Mouse (Mus musculus) right cerebral cortex, postnatal 36 days (tissue): ENCODE measurements around the gene Apoc3.

Experiments
- DNase-seq, 2 experiments: peaks; one replicate each; pipeline ENCODE4 v3.0.0; 2022; ENCODE audit warnings: low spot score in 2 of 2, mixed read lengths in 1 of 2

Gene Apoc3

GRCm38 (mm10) chr9:46229573-46230449, 5.6 kb downstream of the Apoc3 start:
- peak; percentile 88 for DNase-seq

GRCm38 (mm10) chr9:46228491-46228890, 6.9 kb downstream of the Apoc3 start, which contains the start of gene Apoa1:
TSS of gene Apoa1 (plus strand) at chr9:46228580.
- DNase-seq, result no peak

DNA sequence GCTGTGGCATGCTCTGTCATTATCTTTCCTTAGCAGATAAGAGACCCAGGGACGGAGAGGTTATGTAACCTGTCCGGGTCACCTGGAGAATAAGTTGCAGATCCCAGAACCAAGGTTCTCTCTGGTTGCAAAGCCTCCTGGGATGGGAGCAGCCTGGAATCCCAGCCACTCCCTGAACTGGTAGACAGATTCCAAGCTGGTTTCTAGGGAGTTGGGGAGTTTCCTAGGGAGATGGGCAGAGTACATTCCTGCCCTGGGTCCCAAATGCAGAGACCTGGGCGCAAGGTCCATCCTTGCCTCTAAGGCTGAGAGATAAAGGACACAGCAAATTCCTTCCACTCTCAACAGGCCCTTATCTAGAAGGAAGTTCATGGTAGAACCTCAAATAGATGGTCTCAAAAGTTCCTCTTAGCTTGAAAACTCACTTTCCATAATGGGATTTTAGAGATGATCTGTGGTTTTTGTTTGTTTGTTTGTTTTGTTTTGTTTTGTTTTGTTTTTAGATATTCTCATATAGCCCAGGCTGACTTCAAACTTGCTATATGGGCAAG, 8.3 kb downstream of the Apoc3 start:
- no peak for DNase-seq

- no peak for DNase-seq
These were observed 10.3 kb downstream of the Apoc3 start for GRCm38 (mm10) chr9:46224945-46225660.

GRCm38 (mm10) chr9:46224101-46224500, 11.3 kb downstream of the Apoc3 start:
- DNase-seq, result no peak

DNA sequence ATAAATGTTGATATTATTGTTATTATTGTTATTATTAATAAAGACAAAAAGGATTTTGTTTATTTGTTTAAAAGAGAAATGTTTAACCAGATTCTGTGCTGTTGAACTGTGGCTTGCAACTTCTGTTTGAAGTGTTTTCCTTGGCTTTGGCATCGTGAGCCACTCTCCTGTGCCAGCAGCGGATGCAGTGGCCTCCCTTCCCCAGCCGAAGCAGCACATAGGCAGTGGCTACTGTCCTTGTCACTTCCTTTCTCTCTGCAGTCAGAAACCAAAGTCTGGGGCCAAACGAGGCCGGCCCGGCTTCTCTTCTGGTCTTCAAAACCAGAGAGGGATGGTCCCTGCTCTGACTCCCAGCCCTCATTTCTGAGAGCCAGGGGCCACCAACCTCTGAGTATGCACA, 12.3 kb downstream of the Apoc3 start:
- DNase-seq, result no peak

DNA sequence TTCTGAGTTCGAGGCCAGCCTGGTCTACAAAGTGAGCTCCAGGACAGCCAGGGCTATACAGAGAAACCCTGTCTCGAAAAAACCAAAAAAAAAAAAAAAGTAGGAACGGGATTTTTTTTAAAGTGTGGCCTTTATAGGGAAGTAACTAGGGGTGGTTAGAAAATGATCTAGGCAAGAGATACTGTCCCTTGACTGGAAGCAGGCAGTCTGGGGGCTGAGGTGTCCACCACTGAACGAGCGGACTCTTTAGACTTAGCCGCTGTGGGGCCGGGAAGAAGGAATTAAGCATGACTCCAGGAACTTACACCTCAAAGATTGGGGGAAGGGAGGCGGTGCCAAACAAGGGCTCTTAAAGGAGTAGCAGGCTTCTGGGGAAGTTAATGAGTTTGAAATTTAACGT, 17.3 kb downstream of the Apoc3 start:
- DNase-seq, result no peak

DNA sequence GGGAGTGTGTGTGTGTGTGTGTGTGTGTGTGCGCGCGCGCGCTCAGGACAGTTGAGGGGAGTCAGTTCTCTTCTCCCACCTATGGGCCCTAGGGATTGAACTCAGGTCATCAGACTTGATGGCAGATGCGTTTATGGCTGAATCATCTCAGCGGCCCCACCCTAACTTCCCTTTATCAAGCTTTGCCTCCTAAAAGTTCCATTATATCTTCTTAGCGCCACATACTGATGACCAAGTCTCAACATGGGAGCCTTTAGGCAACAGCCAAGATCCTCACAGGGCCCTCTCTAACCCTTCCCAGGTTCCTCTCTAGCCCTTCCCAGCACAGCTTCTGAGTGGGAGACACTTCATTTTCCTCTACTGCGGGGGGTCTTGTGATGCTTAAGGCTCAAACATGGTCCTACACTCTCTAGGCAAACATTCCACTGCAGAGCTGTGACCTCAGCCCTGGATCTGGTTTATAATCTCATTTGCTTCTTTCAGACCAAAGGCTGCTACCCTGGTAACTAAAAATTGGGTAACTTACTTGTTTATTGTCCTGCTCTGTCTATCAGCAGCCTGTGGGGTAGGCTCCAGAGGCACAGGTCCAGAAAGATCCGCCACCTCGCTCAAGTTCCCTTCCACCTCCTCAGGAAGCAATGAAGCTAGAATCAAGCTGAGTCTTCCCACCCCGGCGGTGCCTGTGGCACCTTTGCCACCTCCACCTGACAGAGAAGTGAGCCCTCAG, 18.5 kb downstream of the Apoc3 start:
- no peak for DNase-seq

- no peak for DNase-seq
These were observed 19.8 kb downstream of the Apoc3 start for GRCm38 (mm10) chr9:46215338-46216322.

- DNase-seq, result no peak
These were observed 20.5 kb downstream of the Apoc3 start for GRCm38 (mm10) chr9:46214946-46215337.

GRCm38 (mm10) chr9:46214276-46214675, 21.2 kb downstream of the Apoc3 start:
- DNase-seq, result no peak

GRCm38 (mm10) chr9:46210473-46210872, 25.0 kb downstream of the Apoc3 start:
- no peak for DNase-seq

- no peak for DNase-seq
These were observed 26.9 kb downstream of the Apoc3 start for GRCm38 (mm10) chr9:46208401-46208974.

DNA sequence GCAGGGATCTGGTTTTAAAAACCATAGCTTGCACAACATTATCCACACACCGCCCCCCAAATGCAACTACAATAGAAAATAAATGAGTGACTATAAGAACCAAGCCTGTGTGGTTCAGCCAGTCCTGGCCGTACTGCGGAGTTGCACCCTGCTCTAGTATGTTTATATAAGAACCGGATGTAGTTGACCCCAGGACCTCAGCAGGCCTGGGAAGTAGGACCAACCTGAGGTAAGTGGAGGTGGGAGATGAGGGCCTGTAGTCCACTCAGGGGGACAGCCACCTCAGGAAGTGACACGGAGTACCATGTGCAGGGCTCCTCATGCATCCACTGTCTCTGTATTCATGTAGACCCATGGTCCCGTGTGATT, 28.0 kb downstream of the Apoc3 start:
- DNase-seq, result no peak

DNA sequence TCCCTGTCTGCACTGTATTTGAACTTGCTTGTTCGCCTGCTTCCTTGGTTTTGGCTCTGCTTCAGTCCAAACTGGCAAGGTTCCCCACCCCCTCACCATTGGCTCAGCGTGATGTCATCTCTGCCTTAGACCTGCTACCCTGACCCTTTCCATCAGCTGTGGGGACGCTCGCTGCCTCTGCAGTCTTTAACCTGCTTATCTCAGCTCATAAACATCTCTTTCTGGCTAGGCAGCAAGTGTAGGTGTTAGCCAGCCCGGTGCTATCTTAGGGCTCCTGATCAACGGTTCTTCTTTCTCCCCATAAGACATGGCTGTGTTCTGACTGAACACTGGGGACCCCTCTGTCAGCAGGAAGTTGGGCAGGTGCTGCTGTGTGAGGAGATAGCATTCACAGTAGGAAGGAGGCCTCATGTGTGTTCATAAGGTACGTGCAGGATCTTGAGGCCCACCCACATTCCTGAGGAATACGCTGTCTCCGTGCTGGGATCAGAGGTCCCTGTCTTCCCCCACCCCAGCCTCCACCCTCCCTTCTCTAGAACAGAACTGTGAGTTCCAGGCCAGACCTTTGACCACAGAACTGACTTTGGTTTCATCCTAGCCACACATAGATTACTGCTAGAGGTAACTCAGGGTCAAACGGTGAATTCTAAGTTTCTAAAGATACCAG, 28.5 kb downstream of the Apoc3 start:
- DNase-seq, result no peak

DNA sequence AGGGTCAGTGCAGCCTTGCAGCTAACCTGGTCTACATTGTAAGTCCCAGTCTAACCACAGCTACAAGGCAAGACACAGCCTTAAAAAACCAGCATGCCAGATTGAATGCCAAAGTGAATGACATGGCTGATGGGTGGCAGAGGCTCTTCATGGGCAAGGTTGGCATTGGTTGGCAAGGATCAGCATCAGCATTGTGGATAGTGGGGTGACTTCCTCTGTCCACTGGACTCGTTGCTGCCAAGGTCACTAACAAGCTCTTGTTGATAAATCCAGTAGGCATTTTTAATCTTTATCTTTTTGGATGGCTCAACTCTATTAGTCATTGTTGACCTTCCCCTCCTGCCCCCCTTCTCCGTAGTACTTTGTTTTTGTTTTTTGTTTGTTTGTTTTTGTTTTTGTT, 35.8 kb downstream of the Apoc3 start:
- DNase-seq, result no peak

DNA sequence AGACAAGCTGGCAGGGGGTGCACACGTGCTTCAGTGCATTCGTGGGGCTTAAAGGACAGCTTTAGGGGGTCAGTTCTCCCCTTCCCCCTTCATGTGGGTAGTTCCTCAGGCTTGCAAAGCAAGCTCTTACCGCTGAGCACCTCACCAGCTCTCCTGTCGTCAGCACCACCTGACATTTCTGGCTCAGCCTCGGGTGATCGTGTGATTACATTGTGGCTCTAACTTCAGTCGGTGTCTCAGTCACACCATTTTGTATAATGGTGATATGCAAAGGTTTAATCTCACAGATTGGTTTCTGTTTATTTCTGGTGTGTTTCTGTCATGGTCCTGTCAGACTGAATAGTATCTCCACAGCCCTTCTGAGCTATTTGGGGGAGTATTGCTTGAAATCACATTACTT, 36.5 kb downstream of the Apoc3 start:
- no peak for DNase-seq

GRCm38 (mm10) chr9:46198461-46198860, 37.0 kb downstream of the Apoc3 start:
- peak in 1 of 2 experiments; percentile 45 for DNase-seq

DNA sequence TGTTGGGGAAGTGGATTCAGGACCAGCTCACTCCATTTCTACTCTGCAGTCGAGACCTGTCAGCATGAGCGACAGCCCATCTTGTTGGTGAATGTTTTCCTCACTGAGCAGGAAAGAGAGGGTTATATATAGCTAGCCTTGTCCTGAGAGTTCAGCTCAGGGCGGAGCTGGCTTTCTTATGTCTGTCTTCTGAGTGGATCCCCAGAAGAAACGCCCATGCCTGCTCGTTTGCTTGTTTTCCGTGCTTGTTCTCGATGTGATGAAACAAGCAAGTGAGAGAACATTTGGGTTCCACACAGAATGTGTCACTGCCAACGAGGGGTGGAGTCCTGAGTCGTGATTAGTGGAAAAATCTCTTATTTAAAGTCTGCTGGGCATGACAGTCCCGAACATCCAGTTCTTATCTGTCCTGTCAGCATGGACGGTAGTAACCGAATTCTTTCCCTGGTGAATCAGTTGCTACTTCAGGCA, 38.7 kb downstream of the Apoc3 start:
- no peak for DNase-seq

- DNase-seq, result no peak
These were observed 40.6 kb downstream of the Apoc3 start for GRCm38 (mm10) chr9:46194809-46195208.
